Mouse (Mus musculus) G1E (cell line): Measurements from ENCODE around the gene Nkain4.

Experiments
- CTCF ChIP-seq: IDR thresholded peaks from 2 replicates; pipeline ENCODE4 v1.5.1; 2012; ENCODE audit warnings: low read depth, low read length, inconsistent platforms, mixed read lengths
- GATA2 ChIP-seq: IDR thresholded peaks from 2 replicates; pipeline ENCODE4 v1.6.1; 2012; ENCODE audit warnings: low read depth, low read length, inconsistent platforms, borderline replicate concordance
- TAL1 ChIP-seq: conservative IDR thresholded peaks from 2 replicates; pipeline ENCODE4 v1.6.1; 2012; ENCODE audit warnings: low read depth, low read length, inconsistent platforms, mixed read lengths

DNA sequence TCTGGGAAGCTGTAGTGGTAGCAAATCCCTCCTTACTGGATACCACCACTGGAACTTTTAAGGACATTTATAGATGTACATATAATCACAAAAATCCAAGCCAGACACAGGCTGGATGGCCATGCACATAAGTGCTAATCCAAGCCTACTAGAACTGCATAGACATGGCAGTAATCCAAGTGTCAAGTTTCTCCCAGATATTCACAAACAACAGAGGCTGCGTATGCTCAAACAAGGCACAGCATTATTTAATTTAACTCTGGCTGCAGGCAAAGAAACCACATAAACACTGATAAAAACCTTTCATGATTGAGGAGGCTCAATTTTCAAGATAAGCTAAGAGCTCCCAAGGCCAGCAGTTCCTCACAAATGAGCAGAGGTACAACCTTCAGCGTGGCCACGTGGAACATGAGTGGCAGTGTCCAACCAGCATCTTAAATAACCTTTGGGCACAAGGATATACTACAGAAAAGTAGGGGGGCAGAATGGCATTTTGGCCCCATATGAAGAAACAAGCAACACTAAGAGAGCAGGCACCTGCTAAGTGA is 38.5 kb downstream of the Nkain4 start:
- no peak for TF ChIP-seq TAL1
- no peak for TF ChIP-seq CTCF
- TF ChIP-seq GATA2, result no peak
